Mouse (Mus musculus) gastrocnemius, postnatal 4 days (tissue): Measurements from ENCODE around the gene Uba7. TPM values are rescaled to one million over a fixed set of nuclear protein-coding genes. Genes with fewer than 3 reads are reported as not detected.

ENCODE experiments used
- total RNA-seq, 2 experiments: library from RNA; stranded (reverse); gene quantifications; 2 replicates each; pipeline ENCODE4 v1.2.3; 2021

Uba7 gene
- total RNA-seq, 2 experiments from 2014 or later, result 7.8 to 12.7 TPM

Other genes with a start within 250 kb of the Uba7 start
- 100 to 1,000 TPM in 1 of 2 experiments, 10 to 100 TPM in 1; 73.6 to 101 TPM for gene Rbm5, start 204.5 kb upstream of the Uba7 start, total RNA-seq
- gene Rbm6, start 102.3 kb upstream of the Uba7 start, total RNA-seq, result 10 to 100 TPM; 40.7 to 47.3 TPM
- 1 to 10 TPM; 5.3 to 6.2 TPM for gene Mon1a, start 87.4 kb upstream of the Uba7 start, total RNA-seq
- 1 to 10 TPM; 5.3 to 5.4 TPM for gene Mst1r, start 68.6 kb upstream of the Uba7 start, total RNA-seq
- gene Actl11, start 47.0 kb upstream of the Uba7 start, total RNA-seq, result not detected
- gene Camkv, start 39.8 kb upstream of the Uba7 start, total RNA-seq, result under 1 TPM; 0.41 to 0.52 TPM
- gene Traip, start 25.4 kb upstream of the Uba7 start, total RNA-seq, result 1 to 10 TPM; 6.7 to 7.2 TPM
- gene Gm20661, start 7.6 kb downstream of the Uba7 start, total RNA-seq, result under 1 TPM; 0.76 to 0.91 TPM
- gene Inka1, start 10.4 kb downstream of the Uba7 start, total RNA-seq, result 10 to 100 TPM; 18.8 to 22.1 TPM
- gene Cdhr4, start 17.0 kb downstream of the Uba7 start, total RNA-seq, result 1 to 10 TPM; 1.4 to 1.7 TPM
- under 1 TPM; 0.32 to 0.86 TPM for gene Gm20662, start 20.8 kb downstream of the Uba7 start, total RNA-seq
- 10 to 100 TPM; 59.7 to 66.2 TPM for gene Ip6k1, start 27.0 kb downstream of the Uba7 start, total RNA-seq
- gene Gmppb, start 73.7 kb downstream of the Uba7 start, total RNA-seq, result 10 to 100 TPM; 18.2 to 20.6 TPM
- gene Amigo3, start 77.7 kb downstream of the Uba7 start, total RNA-seq, result 1 to 10 TPM; 3.2 to 3.4 TPM
- gene Mst1, start 104.9 kb downstream of the Uba7 start, total RNA-seq, result under 1 TPM in 1 of 2 experiments, not detected in 1; 0.36 TPM
- 10 to 100 TPM; 83.8 to 94.8 TPM for gene Rnf123, start 107.8 kb downstream of the Uba7 start, total RNA-seq
- gene Apeh, start 119.1 kb downstream of the Uba7 start, total RNA-seq, result 10 to 100 TPM; 47.7 to 51.5 TPM
- gene Bsn, start 214.9 kb downstream of the Uba7 start, total RNA-seq, result under 1 TPM; 0.39 to 0.41 TPM